Mouse (Mus musculus): ENCODE data around the gene Nrp2. TPM values are rescaled to one million over a fixed set of nuclear protein-coding genes. Genes with fewer than 3 reads are reported as not detected.

The Nrp2 gene
- polyA plus RNA-seq, 1 experiment from 2014 or later: 6.2 TPM

GRCm38 (mm10) chr1:62725032-62725678 lies 22.1 kb downstream of the Nrp2 start:
- H3K4me1 ChIP-seq (replicated peaks; ENCODE audit: control insufficient read depth, insufficient read depth, low read length): peaks cover 3% of the 10 kb centered on the region; the same call in 1 of the 2 replicates
- ATAC-seq (replicated peaks; ENCODE audit: low FRiP score) (no peak), DNase-seq (ENCODE audit: low spot score) (no peak)
- H3K27ac ChIP-seq (ENCODE audit: low read depth, low read length): no peak overlapping the region
- no peak overlapping the region for H3K4me2 ChIP-seq
- H3K9ac ChIP-seq (ENCODE audit: low read depth, low read length): no peak overlapping the region
- no peak overlapping the region for H3K4me3 ChIP-seq (ENCODE audit: low read depth, low read length)
- 73% methylated on average over 10 of the region's 10 CpGs for WGBS
- H3K27me3 ChIP-seq (replicated peaks; ENCODE audit: control insufficient read depth, insufficient read depth, low read length): no peaks in the 10 kb centered on the region
- no peaks in the 10 kb centered on the region for H3K36me3 ChIP-seq (ENCODE audit: control insufficient read depth, insufficient read depth, low read length)
- H3K9me3 ChIP-seq (ENCODE audit: control insufficient read depth, low read length): no peaks in the 10 kb centered on the region

- peaks cover 3% of the 10 kb centered on the region; the same call in 1 of the 2 replicates for H3K4me1 ChIP-seq (replicated peaks; ENCODE audit: control insufficient read depth, insufficient read depth, low read length)
- WGBS: 67% methylated on average over 4 of the region's 4 CpGs
- ATAC-seq (replicated peaks; ENCODE audit: low FRiP score): no peak
- H3K27me3 ChIP-seq (replicated peaks; ENCODE audit: control insufficient read depth, insufficient read depth, low read length): no peaks in the 10 kb centered on the region
- no peaks in the 10 kb centered on the region for H3K9me3 ChIP-seq (ENCODE audit: control insufficient read depth, low read length)
- no peak overlapping the region for H3K4me3 ChIP-seq (ENCODE audit: low read depth, low read length)
- H3K36me3 ChIP-seq (ENCODE audit: control insufficient read depth, insufficient read depth, low read length): no peaks in the 10 kb centered on the region
- no peak overlapping the region for H3K4me2 ChIP-seq
- no peak for DNase-seq (ENCODE audit: low spot score)
- H3K9ac ChIP-seq (ENCODE audit: low read depth, low read length): no peak overlapping the region
- no peak overlapping the region for H3K27ac ChIP-seq (ENCODE audit: low read depth, low read length)
Observed at GRCm38 (mm10) chr1:62727191-62727590, 24.1 kb downstream of the Nrp2 start.

GRCm38 (mm10) chr1:62728421-62728820 lies 25.3 kb downstream of the Nrp2 start:
- Histone ChIP-seq H3K9ac (ENCODE audit: low read depth, low read length) (no peak overlapping the region), H3K4me2 (no peak overlapping the region), H3K4me1 (replicated peaks; ENCODE audit: control insufficient read depth, insufficient read depth, low read length) (peaks cover 3% of the 10 kb centered on the region; the same call in 1 of the 2 replicates), H3K27me3 (replicated peaks; ENCODE audit: control insufficient read depth, insufficient read depth, low read length) (no peaks in the 10 kb centered on the region), H3K4me3 (ENCODE audit: low read depth, low read length) (no peak overlapping the region), H3K9me3 (ENCODE audit: control insufficient read depth, low read length) (no peaks in the 10 kb centered on the region), H3K36me3 (ENCODE audit: control insufficient read depth, insufficient read depth, low read length) (no peaks in the 10 kb centered on the region), H3K27ac (ENCODE audit: low read depth, low read length) (no peak overlapping the region)
- no peak for ATAC-seq (replicated peaks; ENCODE audit: low FRiP score)
- 63% methylated on average over 6 of the region's 6 CpGs for WGBS
- no peak for DNase-seq (ENCODE audit: low spot score)

- no peak overlapping the region for H3K9ac ChIP-seq (ENCODE audit: low read depth, low read length)
- 80% methylated on average over 9 of the region's 9 CpGs for WGBS
- no peak overlapping the region for H3K4me3 ChIP-seq (ENCODE audit: low read depth, low read length)
- H3K27me3 ChIP-seq (replicated peaks; ENCODE audit: control insufficient read depth, insufficient read depth, low read length): no peaks in the 10 kb centered on the region
- peaks cover 3% of the 10 kb centered on the region; the same call in 1 of the 2 replicates for H3K4me1 ChIP-seq (replicated peaks; ENCODE audit: control insufficient read depth, insufficient read depth, low read length)
- ATAC-seq (replicated peaks; ENCODE audit: low FRiP score) (no peak), DNase-seq (ENCODE audit: low spot score) (no peak)
- H3K36me3 ChIP-seq (ENCODE audit: control insufficient read depth, insufficient read depth, low read length): no peaks in the 10 kb centered on the region
- no peaks in the 10 kb centered on the region for H3K9me3 ChIP-seq (ENCODE audit: control insufficient read depth, low read length)
- H3K4me2 ChIP-seq: no peak overlapping the region
- H3K27ac ChIP-seq (ENCODE audit: low read depth, low read length): no peak overlapping the region
Observed at GRCm38 (mm10) chr1:62728926-62729325, 25.8 kb downstream of the Nrp2 start.

- H3K9ac ChIP-seq (ENCODE audit: low read depth, low read length): no peak overlapping the region
- no peak overlapping the region for H3K4me3 ChIP-seq (ENCODE audit: low read depth, low read length)
- H3K27ac ChIP-seq (ENCODE audit: low read depth, low read length): no peak overlapping the region
- no peak for DNase-seq (ENCODE audit: low spot score)
- no peaks in the 10 kb centered on the region for H3K9me3 ChIP-seq (ENCODE audit: control insufficient read depth, low read length)
- 65% methylated on average over 13 of the region's 13 CpGs for WGBS
- no peaks in the 10 kb centered on the region for H3K36me3 ChIP-seq (ENCODE audit: control insufficient read depth, insufficient read depth, low read length)
- no peak overlapping the region for H3K4me2 ChIP-seq
- no peaks in the 10 kb centered on the region for H3K27me3 ChIP-seq (replicated peaks; ENCODE audit: control insufficient read depth, insufficient read depth, low read length)
- ATAC-seq (replicated peaks; ENCODE audit: low FRiP score): no peak
- H3K4me1 ChIP-seq (replicated peaks; ENCODE audit: control insufficient read depth, insufficient read depth, low read length): no peaks in the 10 kb centered on the region; the same call in 1 of the 2 replicates
Observed at GRCm38 (mm10) chr1:62729345-62730150, 26.5 kb downstream of the Nrp2 start.

- no peak overlapping the region for H3K4me2 ChIP-seq
- H3K9me3 ChIP-seq (ENCODE audit: control insufficient read depth, low read length): no peaks in the 10 kb centered on the region
- H3K27me3 ChIP-seq (replicated peaks; ENCODE audit: control insufficient read depth, insufficient read depth, low read length): no peaks in the 10 kb centered on the region
- H3K36me3 ChIP-seq (ENCODE audit: control insufficient read depth, insufficient read depth, low read length): no peaks in the 10 kb centered on the region
- H3K9ac ChIP-seq (ENCODE audit: low read depth, low read length): no peak overlapping the region
- DNase-seq (ENCODE audit: low spot score): no peak
- H3K4me3 ChIP-seq (ENCODE audit: low read depth, low read length): no peak overlapping the region
- no peak for ATAC-seq (replicated peaks; ENCODE audit: low FRiP score)
- H3K27ac ChIP-seq (ENCODE audit: low read depth, low read length): no peak overlapping the region
- 82% methylated on average over 6 of the region's 6 CpGs for WGBS
- H3K4me1 ChIP-seq (replicated peaks; ENCODE audit: control insufficient read depth, insufficient read depth, low read length): no peaks in the 10 kb centered on the region
Observed at GRCm38 (mm10) chr1:62732036-62732435, 29.0 kb downstream of the Nrp2 start.

- ATAC-seq (replicated peaks; ENCODE audit: low FRiP score) (no peak), DNase-seq (ENCODE audit: low spot score) (no peak)
- no peaks in the 10 kb centered on the region for H3K9me3 ChIP-seq (ENCODE audit: control insufficient read depth, low read length)
- no peak overlapping the region for H3K4me2 ChIP-seq
- 62% methylated on average over 5 of the region's 5 CpGs for WGBS
- no peak overlapping the region for H3K27ac ChIP-seq (ENCODE audit: low read depth, low read length)
- no peaks in the 10 kb centered on the region for H3K27me3 ChIP-seq (replicated peaks; ENCODE audit: control insufficient read depth, insufficient read depth, low read length)
- no peaks in the 10 kb centered on the region for H3K36me3 ChIP-seq (ENCODE audit: control insufficient read depth, insufficient read depth, low read length)
- H3K4me1 ChIP-seq (replicated peaks; ENCODE audit: control insufficient read depth, insufficient read depth, low read length): no peaks in the 10 kb centered on the region
- no peak overlapping the region for H3K9ac ChIP-seq (ENCODE audit: low read depth, low read length)
- no peak overlapping the region for H3K4me3 ChIP-seq (ENCODE audit: low read depth, low read length)
Observed at GRCm38 (mm10) chr1:62734420-62734931, 31.4 kb downstream of the Nrp2 start.

GRCm38 (mm10) chr1:62734980-62735379 lies 31.9 kb downstream of the Nrp2 start:
- no peak overlapping the region for H3K4me2 ChIP-seq
- no peak overlapping the region for H3K27ac ChIP-seq (ENCODE audit: low read depth, low read length)
- no peak overlapping the region for H3K9ac ChIP-seq (ENCODE audit: low read depth, low read length)
- no peaks in the 10 kb centered on the region for H3K9me3 ChIP-seq (ENCODE audit: control insufficient read depth, low read length)
- H3K27me3 ChIP-seq (replicated peaks; ENCODE audit: control insufficient read depth, insufficient read depth, low read length): no peaks in the 10 kb centered on the region
- no peak overlapping the region for H3K4me3 ChIP-seq (ENCODE audit: low read depth, low read length)
- no peaks in the 10 kb centered on the region for H3K36me3 ChIP-seq (ENCODE audit: control insufficient read depth, insufficient read depth, low read length)
- H3K4me1 ChIP-seq (replicated peaks; ENCODE audit: control insufficient read depth, insufficient read depth, low read length): no peaks in the 10 kb centered on the region
- 78% methylated on average over 4 of the region's 4 CpGs for WGBS
- ATAC-seq (replicated peaks; ENCODE audit: low FRiP score) (no peak), DNase-seq (ENCODE audit: low spot score) (no peak)

Data from liver, embryonic 11.5 days (tissue).